Mouse (Mus musculus) gastrocnemius, postnatal 4 days (tissue): Measurements from ENCODE around the gene Prss40. TPM values are rescaled to one million over a fixed set of nuclear protein-coding genes. Genes with fewer than 3 reads are reported as not detected.

Source experiments
- DNase-seq, 2 experiments: peaks; one replicate each; pipeline ENCODE4 v3.0.0; 2021 to 2022; ENCODE audit warnings: low spot score in 2 of 2, mixed read lengths in 2 of 2
- long read RNA-seq, 2 experiments: library from polyadenylated mRNA; stranded (forward); transcript quantifications; one replicate each; pipeline ENCODE4 v2.0.0; 2021
- total RNA-seq, 2 experiments: library from RNA; stranded (reverse); gene quantifications; 2 replicates each; pipeline ENCODE4 v1.2.3; 2021

Gene Prss40
- total RNA-seq, result not detected
- long read RNA-seq, experiment 1, result 0 reads
- long read RNA-seq, experiment 2, result 0 reads

- no peak for DNase-seq
These were observed at the start of gene Prss40 for GRCm38 (mm10) chr1:34560843-34561242. Gene Prss40, minus strand, starts transcription at chr1:34560943.

- DNase-seq, result peak in 1 of 2 experiments; percentile 52
These were observed 41.6 kb upstream of the Prss40 start for GRCm38 (mm10) chr1:34602363-34602762.

GRCm38 (mm10) chr1:34601323-34602047 is 40.7 kb upstream of the Prss40 start:
- DNase-seq, result no peak

GRCm38 (mm10) chr1:34600000-34600399 is 39.3 kb upstream of the Prss40 start:
- DNase-seq, result no peak

GRCm38 (mm10) chr1:34587298-34588096 is 26.8 kb upstream of the Prss40 start:
- no peak for DNase-seq

GRCm38 (mm10) chr1:34584736-34585135 is 24.0 kb upstream of the Prss40 start:
- DNase-seq, result no peak

- no peak for DNase-seq
These were observed 23.1 kb upstream of the Prss40 start for GRCm38 (mm10) chr1:34583821-34584263.

GRCm38 (mm10) chr1:34582218-34582617 is 21.5 kb upstream of the Prss40 start:
- no peak for DNase-seq

- DNase-seq, result no peak
These were observed 19.1 kb upstream of the Prss40 start for GRCm38 (mm10) chr1:34579782-34580356.

- peak; percentile 55 to 74 for DNase-seq
These were observed 18.4 kb upstream of the Prss40 start, which contains the start of gene Amer3 for GRCm38 (mm10) chr1:34578851-34579781. Gene Amer3, plus strand, starts transcription at chr1:34579657.

GRCm38 (mm10) chr1:34573221-34573620 is 12.5 kb upstream of the Prss40 start:
- DNase-seq, result no peak

- no peak for DNase-seq
These were observed 10.7 kb upstream of the Prss40 start for GRCm38 (mm10) chr1:34571431-34571830.

- DNase-seq, result no peak
These were observed 9.1 kb upstream of the Prss40 start for GRCm38 (mm10) chr1:34569876-34570275.

- no peak for DNase-seq
These were observed 7.4 kb upstream of the Prss40 start for GRCm38 (mm10) chr1:34568120-34568519.

- DNase-seq, result no peak
These were observed 3.8 kb upstream of the Prss40 start for GRCm38 (mm10) chr1:34564383-34565045.

GRCm38 (mm10) chr1:34554275-34554674 is 6.5 kb downstream of the Prss40 start:
- no peak for DNase-seq

- DNase-seq, result no peak
These were observed 7.1 kb downstream of the Prss40 start for GRCm38 (mm10) chr1:34553690-34554089.

- DNase-seq, result no peak
These were observed 13.7 kb downstream of the Prss40 start for GRCm38 (mm10) chr1:34547074-34547473.

GRCm38 (mm10) chr1:34536767-34537485 is 23.8 kb downstream of the Prss40 start:
- no peak for DNase-seq
